Mouse (Mus musculus) small intestine, adult 2 months (tissue): ENCODE data around the gene Pidd1.

Experiments used
- CTCF ChIP-seq: fragments of 200-500 bp; IDR thresholded peaks from 2 replicates; pipeline ENCODE4 v1.5.1; 2012; ENCODE audit warnings: low read depth, mild to moderate bottlenecking, control low read depth, inconsistent platforms, low read length, moderate library complexity, mixed read lengths; ENCODE audit not compliant: insufficient replicate concordance, insufficient read length; ENCODE audit errors: extremely low read depth
- POLR2A ChIP-seq: fragments of 200-500 bp; IDR thresholded peaks from 2 replicates; pipeline ENCODE4 v1.6.1; 2012; ENCODE audit warnings: low read depth, mild to moderate bottlenecking, control low read depth, inconsistent platforms, low read length, moderate library complexity

DNA sequence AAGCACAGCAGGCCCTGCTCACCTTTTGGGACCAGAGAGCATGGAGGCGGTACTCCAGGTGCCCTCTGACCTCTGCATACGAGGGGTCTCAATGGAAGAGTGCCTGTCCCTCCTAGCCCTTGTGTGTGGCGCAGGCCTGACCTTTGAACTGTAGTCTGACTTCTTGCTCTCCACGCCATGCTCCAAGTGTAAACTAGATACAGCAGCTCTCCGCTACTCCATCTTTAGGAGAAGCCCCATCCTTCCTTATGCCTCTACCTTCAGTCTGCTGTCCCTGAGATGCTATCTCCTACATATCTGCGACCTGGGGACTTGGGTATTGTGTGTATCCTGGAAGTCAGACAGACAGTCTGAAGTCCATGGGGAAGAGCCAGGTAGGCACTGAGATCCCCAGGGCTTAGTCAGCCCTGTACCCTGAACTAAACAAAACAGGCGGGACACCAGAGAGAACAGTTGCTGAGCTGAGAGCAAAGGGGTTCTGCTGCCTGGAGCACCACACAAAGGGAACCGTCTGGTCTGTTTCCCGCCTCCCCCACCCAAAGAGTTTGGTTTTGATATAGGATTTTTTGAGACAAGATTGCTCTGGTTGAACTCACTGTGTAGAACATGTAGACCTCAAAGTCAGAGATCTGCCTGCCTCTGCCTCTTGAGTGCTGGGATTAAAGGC lies 7.8 kb downstream of the Pidd1 start:
- TF ChIP-seq CTCF = no peak
- TF ChIP-seq POLR2A = peak; percentile 77; the same call in 1 of the 2 replicates
